Mouse (Mus musculus) intestine, embryonic 16.5 days (tissue): ENCODE data around the gene Zfp748. TPM values are rescaled to one million over a fixed set of nuclear protein-coding genes. Genes with fewer than 3 reads are reported as not detected.

ENCODE experiments used
- ATAC-seq: fragments of 200-750 bp; cut with Nextera tagmentation; 2 replicates; pipeline ENCODE4 v1.8.0; 2017; ENCODE audit warnings: moderate TSS enrichment, moderate library complexity
- H3K27ac ChIP-seq: fragments of 300-500 bp; sonication (generic); 2 replicates; pipeline ENCODE4 v1.5.1; 2014; ENCODE audit warnings: mild to moderate bottlenecking, low read length
- H3K27me3 ChIP-seq: fragments of 300-500 bp; sonication (generic); replicated peaks from 2 replicates; pipeline ENCODE4 v1.6.1; 2014; ENCODE audit warnings: low read length, control low read depth, mixed read lengths; ENCODE audit not compliant: control insufficient read depth, insufficient read depth
- H3K36me3 ChIP-seq: fragments of 300-500 bp; sonication (generic); 2 replicates; pipeline ENCODE4 v1.6.1; 2014; ENCODE audit warnings: low read length, control low read depth; ENCODE audit not compliant: control insufficient read depth, insufficient read depth
- H3K4me1 ChIP-seq: fragments of 300-500 bp; sonication (generic); 2 replicates; pipeline ENCODE4 v1.6.1; 2014; ENCODE audit warnings: low read length, control low read depth, mixed read lengths; ENCODE audit not compliant: control insufficient read depth, insufficient read depth
- H3K4me2 ChIP-seq: fragments of 300-500 bp; sonication (generic); 2 replicates; pipeline ENCODE4 v1.6.1; 2014; ENCODE audit warnings: low read depth, low read length, control low read depth
- H3K4me3 ChIP-seq: fragments of 300-500 bp; sonication (generic); 2 replicates; pipeline ENCODE4 v1.5.1; 2014; ENCODE audit warnings: mild to moderate bottlenecking, low read length
- H3K9ac ChIP-seq: fragments of 300-500 bp; sonication (generic); 2 replicates; pipeline ENCODE4 v1.6.1; 2014; ENCODE audit warnings: low read depth, low read length
- H3K9me3 ChIP-seq: fragments of 300-500 bp; sonication (generic); 2 replicates; pipeline ENCODE4 v1.6.1; 2016; ENCODE audit warnings: low read length, control low read depth; ENCODE audit not compliant: control insufficient read depth
- WGBS: fragments of 180-500 bp; shearing (Covaris S2); extraction: QIAGEN DNeasy Blood & Tissue Kit; methylation state at CpG from one replicate; pipeline ENCODE4 v1.1.7; 2014; 5-methylcytosine and 5-hydroxymethylcytosine counted together
- polyA plus RNA-seq: library from polyadenylated mRNA; unstranded; fragments of >200 nt; fragmentation: Nextera tagmentation; extraction: Ambion mirVana; gene quantifications from 2 replicates; pipeline ENCODE4 v1.2.1, GENCODE M21; 2015

Gene Zfp748
- polyA plus RNA-seq, 1 experiment from 2014 or later: 9.2 TPM

DNA sequence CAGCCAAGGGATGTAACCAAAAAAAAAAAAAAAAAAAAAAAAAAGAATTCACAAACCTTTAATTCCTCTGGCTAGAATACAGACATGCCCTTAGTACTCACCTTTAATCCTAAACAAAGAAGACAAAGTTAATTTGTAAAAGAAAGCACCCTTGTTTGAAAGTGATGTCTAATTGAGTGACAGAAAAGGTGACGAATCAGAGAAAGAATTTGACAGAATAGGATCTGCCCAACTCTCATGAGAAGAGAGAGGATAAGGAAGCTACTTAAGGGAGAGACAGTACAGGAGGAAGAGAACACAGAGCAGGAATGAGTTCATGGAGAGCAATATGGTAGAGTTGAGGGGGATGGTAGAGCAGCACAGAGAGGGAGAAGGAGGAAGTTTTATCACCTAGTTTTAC is 58.0 kb downstream of the Zfp748 start:
- 100% methylated on average over 1 of the region's 1 CpGs for WGBS
- no peak for ATAC-seq
- Histone ChIP-seq H3K27ac (no peak overlapping the region), H3K4me1 (peaks cover 8% of the 10 kb centered on the region), H3K4me2 (no peak overlapping the region), H3K36me3 (peaks cover 21% of the 10 kb centered on the region), H3K27me3 (no peaks in the 10 kb centered on the region), H3K4me3 (no peak overlapping the region), H3K9me3 (peaks cover 5% of the 10 kb centered on the region; the same call in 1 of the 2 replicates), H3K9ac (no peak overlapping the region)

Other genes starting within 250 kb of the Zfp748 start
- 0.69 and 1.4 TPM in 2 replicates for gene Zfp457, start 247.3 kb downstream of the Zfp748 start, polyA plus RNA-seq
- 2.0 and 2.4 TPM in 2 replicates for gene Zfp595, start 221.3 kb downstream of the Zfp748 start, polyA plus RNA-seq
- gene Gm28044, start 193.3 kb downstream of the Zfp748 start, polyA plus RNA-seq: 0.28 and 0.95 TPM in 2 replicates
- gene Zfp953, start 193.2 kb downstream of the Zfp748 start, polyA plus RNA-seq: 0.77 and 1.0 TPM in 2 replicates
- 0.48 TPM in 1 of 2 replicates, not detected in the other for gene Gm28041, start 178.1 kb downstream of the Zfp748 start, polyA plus RNA-seq
- 1.5 and 1.9 TPM in 2 replicates for gene Zfp456, start 178.0 kb downstream of the Zfp748 start, polyA plus RNA-seq
- 6.7 and 7.3 TPM in 2 replicates for gene Zfp429, start 154.0 kb downstream of the Zfp748 start, polyA plus RNA-seq
- gene Zfp459, start 132.4 kb downstream of the Zfp748 start, polyA plus RNA-seq: 1.7 and 2.3 TPM in 2 replicates
- 7.5 TPM in 2 replicates for gene Zfp874a, start 102.2 kb downstream of the Zfp748 start, polyA plus RNA-seq
- 1.7 and 1.9 TPM in 2 replicates for gene Zfp874b, start 69.6 kb downstream of the Zfp748 start, polyA plus RNA-seq
- gene Zfp58, start 53.3 kb downstream of the Zfp748 start, polyA plus RNA-seq: 8.3 and 9.8 TPM in 2 replicates
- not detected in 2 replicates for gene Gm26965, start 27.7 kb downstream of the Zfp748 start, polyA plus RNA-seq
- gene Zfp87, start 27.7 kb downstream of the Zfp748 start, polyA plus RNA-seq: 17.9 and 19.3 TPM in 2 replicates
- gene Zfp729b, start 55.9 kb upstream of the Zfp748 start, polyA plus RNA-seq: 3.1 and 3.3 TPM in 2 replicates
- not detected in 2 replicates for gene Gm49345, start 83.9 kb upstream of the Zfp748 start, polyA plus RNA-seq
- 1.8 and 3.0 TPM in 2 replicates for gene Zfp729a, start 84.0 kb upstream of the Zfp748 start, polyA plus RNA-seq
- 7.4 and 9.2 TPM in 2 replicates for gene Zfp738, start 133.2 kb upstream of the Zfp748 start, polyA plus RNA-seq
- 4.5 and 5.3 TPM in 2 replicates for gene Zfp65, start 175.3 kb upstream of the Zfp748 start, polyA plus RNA-seq
- gene Zfp85, start 201.4 kb upstream of the Zfp748 start, polyA plus RNA-seq: 3.1 TPM in 2 replicates
- 2.5 and 2.6 TPM in 2 replicates for gene Zfp493, start 225.9 kb upstream of the Zfp748 start, polyA plus RNA-seq